Mouse (Mus musculus) G1E (cell line): ENCODE measurements around the gene Apol8.

Experiments used
- CTCF ChIP-seq: IDR thresholded peaks from 2 replicates; pipeline ENCODE4 v1.5.1; 2012; ENCODE audit warnings: low read depth, low read length, inconsistent platforms, mixed read lengths
- GATA1 ChIP-seq: IDR thresholded peaks from 2 replicates; pipeline ENCODE4 v1.6.1; 2012; ENCODE audit warnings: borderline replicate concordance, low read length, inconsistent platforms, mixed read lengths

- TF ChIP-seq CTCF (no peak), GATA1 (no peak)
These were observed 42.1 kb upstream of the Apol8 start for GRCm38 (mm10) chr15:77798664-77799490.
